Mouse (Mus musculus) embryonic fibroblast, embryonic 13.5 days (primary cell): ENCODE results near the gene 1700123O20Rik.

Experiments
- CTCF ChIP-seq: IDR thresholded peaks from 2 replicates; pipeline ENCODE4 v1.5.1; 2011; ENCODE audit warnings: mild to moderate bottlenecking, control low read depth, low read length, moderate library complexity, borderline replicate concordance; ENCODE audit not compliant: insufficient read depth
- POLR2A ChIP-seq: IDR thresholded peaks from 2 replicates; pipeline ENCODE4 v1.6.1; 2011; ENCODE audit warnings: low read depth, mild to moderate bottlenecking, control low read depth, low read length, moderate library complexity

GRCm38 (mm10) chr14:54636954-54637353, 49.1 kb upstream of the 1700123O20Rik start:
- peak; percentile 82; the same call in 1 of the 2 replicates for TF ChIP-seq CTCF
- TF ChIP-seq POLR2A = no peak
